Mouse (Mus musculus) stomach, embryonic 16.5 days (tissue): ENCODE data around the gene Tbc1d22b. TPM values are rescaled to one million over a fixed set of nuclear protein-coding genes. Genes with fewer than 3 reads are reported as not detected.
A peak's percentile ranks its signal among the peaks of the same experiment; 100 is the strongest.
"Not testable (repeated sequence)": the region's sequence is repeated elsewhere in the genome, so short reads cannot be mapped to it uniquely, and the experiment has no call there.

ENCODE experiments used
- ATAC-seq: fragments of 200-750 bp; cut with Nextera tagmentation; 2 replicates; pipeline ENCODE4 v1.8.0; 2017; ENCODE audit warnings: moderate number of reproducible peaks, moderate TSS enrichment; ENCODE audit not compliant: insufficient read depth, low FRiP score
- H3K27ac ChIP-seq: fragments of 300-500 bp; sonication (generic); 2 replicates; pipeline ENCODE4 v1.5.1; 2014; ENCODE audit warnings: low read length
- H3K27me3 ChIP-seq: fragments of 300-500 bp; sonication (generic); 2 replicates; pipeline ENCODE4 v1.6.1; 2014; ENCODE audit warnings: low read length, control low read depth, mixed read lengths; ENCODE audit not compliant: control insufficient read depth, insufficient read depth
- H3K36me3 ChIP-seq: fragments of 300-500 bp; sonication (generic); 2 replicates; pipeline ENCODE4 v1.6.1; 2014; ENCODE audit warnings: low read length; ENCODE audit not compliant: control insufficient read depth, insufficient read depth
- H3K4me1 ChIP-seq: fragments of 300-500 bp; sonication (generic); 2 replicates; pipeline ENCODE4 v1.6.1; 2014; ENCODE audit warnings: low read length, control low read depth, mixed read lengths; ENCODE audit not compliant: control insufficient read depth, insufficient read depth
- H3K4me2 ChIP-seq: fragments of 300-500 bp; sonication (generic); 2 replicates; pipeline ENCODE4 v1.6.1; 2014; ENCODE audit warnings: low read depth, low read length, mixed read lengths
- H3K4me3 ChIP-seq: fragments of 300-500 bp; sonication (generic); replicated peaks from 2 replicates; pipeline ENCODE4 v1.5.1; 2014; ENCODE audit warnings: mild to moderate bottlenecking, low read length
- H3K9ac ChIP-seq: fragments of 300-500 bp; sonication (generic); 2 replicates; pipeline ENCODE4 v1.6.1; 2014; ENCODE audit warnings: low read length
- H3K9me3 ChIP-seq: fragments of 300-500 bp; sonication (generic); replicated peaks from 2 replicates; pipeline ENCODE4 v1.6.1; 2016; ENCODE audit warnings: low read length, control low read depth; ENCODE audit not compliant: control insufficient read depth
- WGBS: fragments of 180-500 bp; shearing (Covaris S2); extraction: QIAGEN DNeasy Blood & Tissue Kit; methylation state at CpG from one replicate; pipeline ENCODE4 v1.1.7; 2014; 5-methylcytosine and 5-hydroxymethylcytosine counted together
- polyA plus RNA-seq: library from polyadenylated mRNA; unstranded; fragments of >200 nt; fragmentation: Nextera tagmentation; extraction: Ambion mirVana; gene quantifications from 2 replicates; pipeline ENCODE4 v1.2.1, GENCODE M21; 2015

Tbc1d22b gene
- polyA plus RNA-seq, 1 experiment from 2014 or later: 12.2 TPM

- peaks cover 14% of the 10 kb centered on the region for H3K36me3 ChIP-seq
- H3K4me1 ChIP-seq: no peaks in the 10 kb centered on the region
- H3K4me3 ChIP-seq: no peak overlapping the region
- H3K27ac ChIP-seq: no peak overlapping the region
- no peak for ATAC-seq
- no peaks in the 10 kb centered on the region for H3K27me3 ChIP-seq
- no peaks in the 10 kb centered on the region for H3K9me3 ChIP-seq
- H3K4me2 ChIP-seq: no peak overlapping the region
- H3K9ac ChIP-seq: no peak overlapping the region
- WGBS: 96% methylated on average over 14 of the region's 14 CpGs
Measured at GRCm38 (mm10) chr17:29599051-29599450, 49.5 kb downstream of the Tbc1d22b start.

- 83% methylated on average over 8 of the region's 8 CpGs for WGBS
- no peaks in the 10 kb centered on the region for H3K4me1 ChIP-seq
- H3K27ac ChIP-seq: no peak overlapping the region
- H3K9me3 ChIP-seq: no peaks in the 10 kb centered on the region
- no peak for ATAC-seq
- H3K4me3 ChIP-seq: no peak overlapping the region
- peaks cover 14% of the 10 kb centered on the region for H3K36me3 ChIP-seq
- no peak overlapping the region for H3K9ac ChIP-seq
- H3K27me3 ChIP-seq: no peaks in the 10 kb centered on the region
- H3K4me2 ChIP-seq: no peak overlapping the region
Measured at GRCm38 (mm10) chr17:29599537-29599936, 50.0 kb downstream of the Tbc1d22b start.

- Histone ChIP-seq H3K27me3 (no peaks in the 10 kb centered on the region), H3K4me3 (no peak overlapping the region), H3K4me2 (no peak overlapping the region), H3K9ac (no peak overlapping the region), H3K27ac (no peak overlapping the region), H3K9me3 (no peaks in the 10 kb centered on the region), H3K4me1 (no peaks in the 10 kb centered on the region), H3K36me3 (peaks cover 10% of the 10 kb centered on the region)
- 51% methylated on average over 4 of the region's 4 CpGs for WGBS
- ATAC-seq: no peak
Measured at GRCm38 (mm10) chr17:29601391-29601790, 51.8 kb downstream of the Tbc1d22b start.

- no peaks in the 10 kb centered on the region for H3K4me1 ChIP-seq
- no peak overlapping the region for H3K27ac ChIP-seq
- H3K9ac ChIP-seq: no peak overlapping the region
- no peak for ATAC-seq
- H3K27me3 ChIP-seq: no peaks in the 10 kb centered on the region
- 23% methylated on average over 6 of the region's 6 CpGs for WGBS
- H3K9me3 ChIP-seq: no peaks in the 10 kb centered on the region
- H3K4me2 ChIP-seq: no peak overlapping the region
- H3K4me3 ChIP-seq: no peak overlapping the region
- peaks cover 10% of the 10 kb centered on the region for H3K36me3 ChIP-seq
Measured at GRCm38 (mm10) chr17:29603283-29603682, 53.7 kb downstream of the Tbc1d22b start.

GRCm38 (mm10) chr17:29613453-29613852 lies 63.9 kb downstream of the Tbc1d22b start:
- peaks cover 23% of the 10 kb centered on the region for H3K4me1 ChIP-seq
- not testable (repeated sequence) for H3K9ac ChIP-seq, H3K4me2 ChIP-seq, H3K4me3 ChIP-seq, H3K9me3 ChIP-seq, H3K36me3 ChIP-seq, H3K27ac ChIP-seq, ATAC-seq, H3K27me3 ChIP-seq
- 84% methylated on average over 5 of the region's 5 CpGs for WGBS

GRCm38 (mm10) chr17:29614115-29615023 lies 64.8 kb downstream of the Tbc1d22b start, which contains the start of the genes Rnf8 and Gm28043:
Gene Rnf8, plus strand, starts transcription at chr17:29614790.
Gene Gm28043, plus strand, starts transcription at chr17:29614876.
- Histone ChIP-seq H3K9me3 (no peaks in the 10 kb centered on the region), H3K27ac (peak within 1 kb of the TSS; percentile 96), H3K4me1 (peaks cover 23% of the 10 kb centered on the region), H3K9ac (peak within 1 kb of the TSS; percentile 99), H3K36me3 (no peaks in the 10 kb centered on the region), H3K27me3 (no peaks in the 10 kb centered on the region), H3K4me2 (peak within 1 kb of the TSS; percentile 90), H3K4me3 (peak within 1 kb of the TSS; percentile 92)
- peak; percentile 94 for ATAC-seq
- 2% methylated on average over 52 of the region's 52 CpGs for WGBS

- WGBS: under 1% methylated on average over 43 of the region's 43 CpGs
- H3K4me2 ChIP-seq: peak overlapping the region; percentile 90
- no peaks in the 10 kb centered on the region for H3K36me3 ChIP-seq
- H3K9ac ChIP-seq: peak overlapping the region; percentile 99
- peak overlapping the region; percentile 96 for H3K27ac ChIP-seq
- peaks cover 23% of the 10 kb centered on the region for H3K4me1 ChIP-seq
- H3K4me3 ChIP-seq: peak overlapping the region; percentile 92
- peak; percentile 45; the same call in 1 of the 2 replicates for ATAC-seq
- no peaks in the 10 kb centered on the region for H3K9me3 ChIP-seq
- no peaks in the 10 kb centered on the region for H3K27me3 ChIP-seq
Measured at GRCm38 (mm10) chr17:29615024-29615551, 65.5 kb downstream of the Tbc1d22b start.

GRCm38 (mm10) chr17:29615616-29616015 lies 66.0 kb downstream of the Tbc1d22b start:
- Histone ChIP-seq H3K27ac (0 out of 2 replicates have a peak overlapping the region, but pooled peaks have one; percentile 96), H3K27me3 (no peaks in the 10 kb centered on the region), H3K36me3 (no peaks in the 10 kb centered on the region), H3K9ac (peak overlapping the region; percentile 99), H3K9me3 (no peaks in the 10 kb centered on the region), H3K4me1 (peaks cover 23% of the 10 kb centered on the region), H3K4me2 (peak overlapping the region; percentile 90), H3K4me3 (peak overlapping the region; percentile 92)
- 7% methylated on average over 4 of the region's 4 CpGs for WGBS
- no peak for ATAC-seq

GRCm38 (mm10) chr17:29619231-29619630 lies 69.6 kb downstream of the Tbc1d22b start:
- Histone ChIP-seq H3K9ac (no peak overlapping the region), H3K4me3 (no peak overlapping the region), H3K27me3 (no peaks in the 10 kb centered on the region), H3K27ac (no peak overlapping the region), H3K4me1 (peaks cover 20% of the 10 kb centered on the region), H3K9me3 (no peaks in the 10 kb centered on the region), H3K4me2 (no peak overlapping the region), H3K36me3 (0 out of 2 replicates have a peak, but pooled peaks cover 5% of the 10 kb centered on the region)
- ATAC-seq: no peak
- 79% methylated on average over 3 of the region's 3 CpGs for WGBS
